In the genomic region with DNA sequence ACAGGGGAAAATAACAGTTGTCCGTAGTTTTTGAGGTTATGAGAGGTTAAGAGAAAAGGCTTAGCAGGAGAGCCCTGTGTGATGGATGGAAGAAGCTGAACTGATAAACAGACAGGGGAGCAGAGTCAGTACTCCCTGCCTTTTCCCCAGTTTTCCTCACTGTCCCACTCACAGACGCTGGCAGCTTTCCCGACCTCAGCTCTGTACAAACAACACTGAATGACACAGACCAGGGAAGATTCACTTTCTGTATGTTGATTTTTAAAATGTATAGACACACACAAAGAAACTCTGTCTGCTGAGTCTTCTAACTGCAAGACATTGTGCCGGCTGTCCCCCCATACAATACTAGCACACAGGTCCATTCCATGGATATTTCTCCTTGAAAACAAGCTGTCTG, we compare ENCODE assay signal across 15 mouse cellular contexts.
"Had no signal": no experiment of that assay in that cellular context is flagged by ENCODE, and none has a peak within 500 bp of the region (broad histone marks: within the 10 kb centered on the region; RNA-seq: fewer than 3 reads in every experiment).

No protein-coding gene starts in this region.

- H3K4me3 ChIP-seq: neural tube, embryonic 15.5 days; stomach, embryonic 15.5 days had no signal

- H3K27ac ChIP-seq: neural tube, embryonic 15.5 days; stomach, embryonic 15.5 days; stomach, postnatal 0 days had no signal

- H3K4me2 ChIP-seq: neural tube, embryonic 15.5 days; stomach, embryonic 15.5 days had no signal

- H3K9ac ChIP-seq: neural tube, embryonic 15.5 days; stomach, embryonic 15.5 days had no signal

- H3K4me1 ChIP-seq: neural tube, embryonic 15.5 days; stomach, embryonic 15.5 days had no signal

- H3K36me3 ChIP-seq: neural tube, embryonic 15.5 days; stomach, embryonic 15.5 days had no signal

- H3K27me3 ChIP-seq: neural tube, embryonic 15.5 days; stomach, embryonic 15.5 days had no signal

- DNase-seq: retina, postnatal 1 day; right cerebral cortex, adult 18-20 months; right cerebral cortex, postnatal 14 days; right cerebral cortex, postnatal 25 days; right cerebral cortex, postnatal 4 days; spleen, adult 18-20 months; thymus, adult 18-20 months; thymus, adult 2 months; thymus, postnatal 14 days; thymus, postnatal 25 days; thymus, postnatal 36 days; thymus, postnatal 4 days had no signal

- H3K9me3 ChIP-seq: neural tube, embryonic 15.5 days; stomach, embryonic 15.5 days had no signal
